Mouse (Mus musculus) MEL (cell line): ENCODE results near the gene Psmd5.

Source experiments
- CTCF ChIP-seq, 3 experiments: IDR thresholded peaks in 2 of 3; conservative IDR thresholded peaks in 1 of 3; 2 replicates each; pipeline ENCODE4 v1.5.1; 2011 to 2012; ENCODE audit warnings: low read length in 3 of 3, low read depth in 2 of 3, mild to moderate bottlenecking in 2 of 3, improper control_type of control experiment in 1 of 3, inconsistent platforms in 1 of 3, mixed read lengths in 1 of 3, moderate library complexity in 1 of 3; ENCODE audit not compliant: control insufficient read depth in 1 of 3, insufficient read depth in 1 of 3, poor library complexity in 1 of 3, severe bottlenecking in 1 of 3
- GATA1 ChIP-seq: IDR thresholded peaks from 2 replicates; pipeline ENCODE4 v1.6.1; 2011; ENCODE audit warnings: low read depth, low read length, improper control_type of control experiment
- MAX ChIP-seq: IDR thresholded peaks from 2 replicates; pipeline ENCODE4 v1.6.1; 2011; ENCODE audit warnings: low read length, improper control_type of control experiment
- MEF2A ChIP-seq: IDR thresholded peaks from 2 replicates; pipeline ENCODE4 v1.6.1; 2014; ENCODE audit warnings: low read depth, mild to moderate bottlenecking, inconsistent platforms, low read length, improper control_type of control experiment; ENCODE audit not compliant: poor library complexity, insufficient replicate concordance, severe bottlenecking; ENCODE audit errors: extremely low read depth
- MYB ChIP-seq: IDR thresholded peaks from 2 replicates; pipeline ENCODE4 v1.6.1; 2011; ENCODE audit warnings: mild to moderate bottlenecking, low read depth, low read length, improper control_type of control experiment
- MYC ChIP-seq: IDR thresholded peaks from 2 replicates; pipeline ENCODE4 v1.6.1; 2011; ENCODE audit warnings: low read depth, mild to moderate bottlenecking, low read length, improper control_type of control experiment, moderate library complexity
- POLR2A ChIP-seq, 2 experiments: IDR thresholded peaks; 2 replicates each; pipeline ENCODE4 v1.6.1; 2011 to 2012; ENCODE audit warnings: low read length in 2 of 2, mild to moderate bottlenecking in 2 of 2, control low read depth in 1 of 2, improper control_type of control experiment in 1 of 2, low read depth in 1 of 2, moderate library complexity in 1 of 2; ENCODE audit not compliant: control insufficient read depth in 1 of 2, insufficient read depth in 1 of 2, poor library complexity in 1 of 2
- SIN3A ChIP-seq: IDR thresholded peaks from 2 replicates; pipeline ENCODE4 v1.6.1; 2012; ENCODE audit warnings: low read length, improper control_type of control experiment, inconsistent platforms
- TAL1 ChIP-seq: IDR thresholded peaks from 2 replicates; pipeline ENCODE4 v1.6.1; 2012; ENCODE audit warnings: mild to moderate bottlenecking, inconsistent platforms, low read length, moderate library complexity, mixed read lengths

DNA sequence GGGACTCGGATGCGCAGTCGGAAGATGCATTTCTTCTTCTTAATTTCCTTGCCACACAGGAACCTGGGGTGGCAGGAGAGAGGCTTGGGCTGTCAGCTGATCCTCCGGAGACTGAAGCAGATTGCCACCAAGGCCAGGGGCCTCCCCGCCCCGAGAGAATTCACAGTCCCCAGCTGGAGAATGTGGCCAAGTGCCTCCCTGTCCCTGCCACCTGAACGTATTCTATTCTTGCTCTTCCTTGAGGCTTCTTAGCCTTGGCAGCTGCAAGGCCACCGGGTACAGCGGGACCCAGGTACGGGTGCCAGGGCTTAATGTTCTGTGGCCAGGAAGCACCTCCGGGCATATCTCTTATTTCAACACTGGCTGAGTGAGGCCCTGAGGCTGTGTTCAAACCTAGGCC is 24.9 kb upstream of the Psmd5 start:
- TF ChIP-seq POLR2A (IDR thresholded peaks at IDR 0.05; ENCODE audit: control insufficient read depth in 1 of 2, insufficient read depth in 1 of 2, low read depth in 1 of 2, low read length in 2 of 2, poor library complexity in 1 of 2), result no peak
- no peak for TF ChIP-seq TAL1
- TF ChIP-seq MYB, result no peak
- no peak for TF ChIP-seq GATA1
- no peak for TF ChIP-seq SIN3A
- no peak for TF ChIP-seq MAX
- no peak for TF ChIP-seq CTCF (IDR thresholded peaks at IDR 0.05 in 2 of 3, conservative IDR thresholded peaks at IDR 0.05 in 1 of 3; ENCODE audit: control insufficient read depth in 1 of 3, insufficient read depth in 1 of 3, low read depth in 2 of 3, low read length in 3 of 3, poor library complexity in 1 of 3, severe bottlenecking in 1 of 3)
- TF ChIP-seq MYC, result no peak
- TF ChIP-seq MEF2A, result no peak
